Mouse (Mus musculus) forebrain, embryonic 12.5 days (tissue): ENCODE results near the gene Kcnk1. TPM values are rescaled to one million over a fixed set of nuclear protein-coding genes. Genes with fewer than 3 reads are reported as not detected.

ENCODE experiments used
- ATAC-seq: fragments of 200-750 bp; cut with Nextera tagmentation; 2 replicates; pipeline ENCODE4 v1.8.0; 2017; ENCODE audit warnings: moderate TSS enrichment; ENCODE audit not compliant: low FRiP score
- H3K27ac ChIP-seq: fragments of 300-500 bp; sonication (generic); 2 replicates; pipeline ENCODE4 v1.5.1; 2016; ENCODE audit warnings: mild to moderate bottlenecking
- H3K27me3 ChIP-seq: fragments of 300-500 bp; sonication (generic); 2 replicates; pipeline ENCODE4 v1.6.1; 2016; ENCODE audit warnings: mild to moderate bottlenecking
- H3K36me3 ChIP-seq: fragments of 300-500 bp; sonication (generic); replicated peaks from 2 replicates; pipeline ENCODE4 v1.6.1; 2016; ENCODE audit warnings: mild to moderate bottlenecking
- H3K4me1 ChIP-seq: fragments of 300-500 bp; sonication (generic); 2 replicates; pipeline ENCODE4 v1.6.1; 2016
- H3K4me2 ChIP-seq: fragments of 300-500 bp; sonication (generic); 2 replicates; pipeline ENCODE4 v1.6.1; 2016; ENCODE audit warnings: mild to moderate bottlenecking, moderate library complexity
- H3K4me3 ChIP-seq: fragments of 300-500 bp; sonication (generic); replicated peaks from 2 replicates; pipeline ENCODE4 v1.5.1; 2016; ENCODE audit warnings: mild to moderate bottlenecking
- H3K9ac ChIP-seq: fragments of 300-500 bp; sonication (generic); 2 replicates; pipeline ENCODE4 v1.6.1; 2016; ENCODE audit warnings: mild to moderate bottlenecking
- H3K9me3 ChIP-seq: fragments of 300-500 bp; sonication (generic); 2 replicates; pipeline ENCODE4 v1.6.1; 2016
- WGBS: fragments of 180-500 bp; shearing (Covaris S2); methylation state at CpG from one replicate; pipeline ENCODE4 v1.1.7; 2016; 5-methylcytosine and 5-hydroxymethylcytosine counted together
- polyA plus RNA-seq: library from polyadenylated mRNA; unstranded; fragments of >200 nt; fragmentation: Nextera tagmentation; extraction: Ambion mirVana; gene quantifications from 2 replicates; pipeline ENCODE4 v1.2.1, GENCODE M21; 2016

Kcnk1 gene
- polyA plus RNA-seq, 1 experiment from 2014 or later, result 6.2 TPM

DNA sequence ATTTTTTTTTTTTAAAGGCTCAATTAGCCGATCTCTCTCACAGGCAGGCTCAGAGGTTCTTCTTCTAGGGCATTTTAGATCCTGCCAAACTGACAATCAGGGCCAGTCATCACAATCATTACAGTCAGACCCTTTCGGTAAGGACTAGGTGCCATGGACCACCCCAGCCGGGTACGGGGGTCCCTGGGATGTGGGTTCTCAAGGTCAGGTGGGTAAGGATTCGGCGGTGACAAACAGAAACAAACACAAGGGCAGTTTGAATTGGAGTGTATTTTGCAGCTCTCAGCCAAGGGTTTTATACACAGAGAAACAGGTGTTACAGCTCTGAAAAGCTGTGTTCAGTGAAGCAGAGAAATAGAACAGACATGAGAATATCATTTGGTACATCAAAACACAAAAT is 8.6 kb downstream of the Kcnk1 start:
- Histone ChIP-seq H3K36me3 (no peaks in the 10 kb centered on the region), H3K4me2 (no peak overlapping the region), H3K9ac (no peak overlapping the region), H3K27me3 (no peaks in the 10 kb centered on the region), H3K9me3 (no peaks in the 10 kb centered on the region), H3K4me3 (no peak overlapping the region), H3K4me1 (no peaks in the 10 kb centered on the region; the same call in 1 of the 2 replicates), H3K27ac (no peak overlapping the region)
- no peak for ATAC-seq
- WGBS, result 95% methylated on average over 6 of the region's 6 CpGs

DNA sequence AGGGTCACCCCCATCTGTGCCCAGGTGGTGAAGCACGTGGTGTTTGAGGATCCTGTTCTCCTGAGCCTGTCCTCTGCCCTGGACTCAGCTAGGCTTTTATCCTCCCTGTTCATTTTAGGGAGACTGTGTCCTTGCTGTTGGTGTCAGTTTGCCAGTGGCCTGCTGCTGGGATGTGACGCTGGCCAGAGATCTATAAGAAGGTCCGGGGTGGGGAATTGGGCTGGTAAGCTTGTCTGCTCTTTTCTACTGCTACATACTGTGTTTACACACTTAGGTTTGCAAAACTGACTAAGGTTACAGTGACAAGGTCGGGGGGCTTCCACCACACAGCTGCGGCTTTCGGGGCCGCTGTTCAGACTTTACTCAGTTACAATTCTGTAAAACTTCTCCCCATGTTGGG is 10.0 kb downstream of the Kcnk1 start:
- H3K9me3 ChIP-seq, result no peaks in the 10 kb centered on the region
- H3K36me3 ChIP-seq, result no peaks in the 10 kb centered on the region
- no peak overlapping the region for H3K4me2 ChIP-seq
- no peak for ATAC-seq
- H3K4me1 ChIP-seq, result no peaks in the 10 kb centered on the region; the same call in 1 of the 2 replicates
- H3K27me3 ChIP-seq, result no peaks in the 10 kb centered on the region
- no peak overlapping the region for H3K27ac ChIP-seq
- H3K9ac ChIP-seq, result no peak overlapping the region
- WGBS, result 79% methylated on average over 7 of the region's 7 CpGs
- no peak overlapping the region for H3K4me3 ChIP-seq

DNA sequence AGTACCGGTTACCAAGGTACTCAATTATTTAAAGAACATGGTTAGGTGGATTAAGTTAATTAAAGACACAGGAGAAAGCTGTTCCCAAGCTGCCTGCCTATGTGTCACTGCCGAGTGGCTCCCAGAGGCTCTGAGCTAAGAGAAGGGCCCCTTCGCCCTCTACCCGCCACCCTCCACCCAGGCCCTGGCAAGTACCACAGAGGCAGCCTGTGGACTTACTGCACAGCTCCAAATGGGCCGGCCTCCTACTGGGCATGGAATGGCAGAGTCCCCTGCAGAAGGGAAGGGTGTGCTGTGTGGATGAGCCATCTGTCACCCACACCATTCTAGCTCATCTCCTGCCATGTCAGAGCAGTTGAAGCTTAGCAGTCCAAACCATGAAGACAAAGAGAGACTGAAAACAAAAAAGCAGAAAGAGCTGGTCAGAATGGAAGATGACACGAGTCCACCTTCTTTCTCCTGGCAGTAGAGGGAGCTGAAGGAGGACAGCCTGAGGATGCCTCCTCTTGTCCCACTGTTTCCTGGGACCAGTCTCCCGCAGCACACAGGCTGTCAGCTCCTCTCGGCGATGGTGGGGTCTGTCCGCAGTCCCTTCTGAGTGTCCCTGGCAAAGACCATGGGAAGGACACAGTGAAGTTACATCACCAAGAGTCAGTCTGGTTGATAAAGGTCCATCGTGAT is 11.5 kb downstream of the Kcnk1 start:
- Histone ChIP-seq H3K4me3 (no peak overlapping the region), H3K4me1 (no peaks in the 10 kb centered on the region; the same call in 1 of the 2 replicates), H3K36me3 (no peaks in the 10 kb centered on the region), H3K27ac (no peak overlapping the region), H3K4me2 (no peak overlapping the region), H3K27me3 (no peaks in the 10 kb centered on the region), H3K9me3 (no peaks in the 10 kb centered on the region), H3K9ac (peak overlapping the region; percentile 29; the same call in 1 of the 2 replicates)
- WGBS, result 81% methylated on average over 11 of the region's 11 CpGs
- no peak for ATAC-seq

DNA sequence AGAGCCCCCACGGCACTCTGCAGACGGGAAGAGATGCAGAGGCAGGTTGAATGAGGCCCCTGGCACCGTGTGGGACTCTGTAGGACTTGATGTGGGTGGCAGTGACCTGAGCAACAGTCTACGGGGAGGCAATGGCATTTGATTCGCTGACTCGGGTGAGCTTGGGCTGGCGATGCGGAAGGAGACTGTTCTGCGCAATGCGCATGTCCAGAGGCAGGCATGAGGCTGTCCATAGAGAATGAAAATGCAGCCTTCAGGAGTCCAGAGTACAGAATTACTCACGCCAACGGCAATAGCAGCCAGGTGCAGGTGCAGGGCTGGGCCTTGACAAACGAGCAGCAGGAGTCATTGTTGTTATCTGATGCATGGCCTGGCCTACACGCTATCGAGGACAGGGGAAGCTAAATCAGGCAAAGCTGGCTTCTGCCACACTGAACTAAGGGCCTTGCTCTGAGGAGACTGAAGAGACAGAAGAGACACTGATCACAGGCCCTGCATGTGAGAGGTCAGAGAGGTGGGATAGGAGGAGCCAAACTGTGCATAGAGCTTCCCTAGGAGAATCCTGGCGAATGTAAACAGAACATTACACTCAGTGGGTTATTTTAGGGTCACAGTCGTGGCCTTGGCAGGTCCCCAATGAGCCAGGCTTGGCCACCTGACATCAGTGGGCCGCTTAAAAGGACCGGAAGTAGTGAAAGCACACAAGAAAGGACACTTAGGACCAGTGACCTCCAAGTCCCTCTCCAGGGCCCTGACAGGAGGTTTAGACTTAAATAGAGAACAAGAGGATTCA is 12.8 kb downstream of the Kcnk1 start:
- Histone ChIP-seq H3K27ac (no peak overlapping the region), H3K9ac (no peak overlapping the region), H3K9me3 (no peaks in the 10 kb centered on the region), H3K27me3 (no peaks in the 10 kb centered on the region), H3K4me2 (no peak overlapping the region), H3K36me3 (no peaks in the 10 kb centered on the region), H3K4me3 (no peak overlapping the region), H3K4me1 (no peaks in the 10 kb centered on the region; the same call in 1 of the 2 replicates)
- no peak for ATAC-seq
- WGBS, result 84% methylated on average over 19 of the region's 19 CpGs

DNA sequence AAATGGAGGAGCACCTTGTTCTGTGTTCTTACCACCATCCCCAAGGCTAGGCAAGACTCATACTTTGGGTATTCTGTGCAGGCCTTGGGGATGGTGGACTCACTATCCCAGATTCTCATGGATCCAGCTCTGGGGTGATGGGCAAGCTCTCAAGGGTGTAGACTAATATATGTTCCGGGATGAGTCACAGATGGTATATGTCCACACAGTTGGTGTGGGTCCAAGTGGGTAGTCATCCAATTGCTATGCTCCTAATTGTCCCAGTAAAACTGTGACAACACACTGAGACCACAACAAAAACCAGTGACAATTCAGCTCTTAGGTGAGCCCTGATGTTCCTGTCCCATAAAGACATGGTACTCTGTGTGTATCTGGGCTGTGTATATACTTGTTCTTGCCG is 14.0 kb downstream of the Kcnk1 start:
- no peaks in the 10 kb centered on the region for H3K27me3 ChIP-seq
- no peaks in the 10 kb centered on the region; the same call in 1 of the 2 replicates for H3K4me1 ChIP-seq
- H3K27ac ChIP-seq, result no peak overlapping the region
- H3K4me3 ChIP-seq, result no peak overlapping the region
- no peaks in the 10 kb centered on the region for H3K9me3 ChIP-seq
- no peak overlapping the region for H3K4me2 ChIP-seq
- H3K36me3 ChIP-seq, result no peaks in the 10 kb centered on the region
- 95% methylated on average over 2 of the region's 2 CpGs for WGBS
- H3K9ac ChIP-seq, result no peak overlapping the region
- no peak for ATAC-seq

DNA sequence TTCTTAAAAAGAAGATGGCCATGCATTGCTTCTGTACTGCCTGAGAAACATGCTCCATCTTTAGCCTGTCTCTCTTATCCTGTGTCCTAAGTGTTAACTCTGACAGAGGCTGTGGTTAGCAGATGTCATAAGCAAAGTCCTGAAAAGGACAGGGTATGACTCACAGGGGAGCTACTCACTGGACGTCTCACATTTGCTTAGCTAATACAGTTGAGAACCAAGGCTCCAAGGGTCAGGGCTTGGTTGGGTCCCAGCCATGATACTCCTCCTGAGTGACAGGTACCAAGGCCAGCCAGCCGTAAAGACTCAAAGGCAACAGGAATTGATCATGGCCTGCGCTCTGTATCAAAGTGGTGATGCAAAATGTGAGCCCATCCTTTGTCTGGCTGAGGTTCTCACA is 15.9 kb downstream of the Kcnk1 start:
- no peak overlapping the region for H3K9ac ChIP-seq
- H3K36me3 ChIP-seq, result no peaks in the 10 kb centered on the region
- H3K9me3 ChIP-seq, result no peaks in the 10 kb centered on the region
- H3K4me3 ChIP-seq, result no peak overlapping the region
- WGBS, result 85% methylated on average over 3 of the region's 3 CpGs
- H3K27ac ChIP-seq, result no peak overlapping the region
- H3K4me1 ChIP-seq, result no peaks in the 10 kb centered on the region; the same call in 1 of the 2 replicates
- no peaks in the 10 kb centered on the region for H3K27me3 ChIP-seq
- no peak for ATAC-seq
- H3K4me2 ChIP-seq, result no peak overlapping the region

DNA sequence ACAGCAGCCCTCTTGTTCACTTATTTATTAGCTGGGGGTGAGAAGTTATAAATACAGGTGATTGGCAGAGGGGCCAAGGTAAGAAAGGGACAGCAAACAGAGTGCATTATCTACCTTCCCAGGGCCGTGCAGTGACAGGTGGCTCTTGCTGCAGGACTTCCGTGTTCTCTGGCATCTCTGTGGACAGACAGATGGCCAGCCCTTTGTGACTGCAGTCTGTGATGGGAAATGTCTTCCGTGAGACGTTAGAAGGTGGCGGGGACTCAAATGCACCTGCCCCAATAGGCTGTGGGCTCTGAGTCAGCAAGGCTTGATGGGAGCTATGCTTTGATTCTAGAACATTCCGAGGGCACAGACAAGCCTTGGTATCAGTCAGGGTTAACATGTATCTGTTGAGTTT is 17.4 kb downstream of the Kcnk1 start:
- no peak for ATAC-seq
- H3K4me2 ChIP-seq, result no peak overlapping the region
- no peak overlapping the region for H3K4me3 ChIP-seq
- no peaks in the 10 kb centered on the region for H3K27me3 ChIP-seq
- no peaks in the 10 kb centered on the region for H3K4me1 ChIP-seq
- WGBS, result 87% methylated on average over 6 of the region's 6 CpGs
- H3K9ac ChIP-seq, result no peak overlapping the region
- no peaks in the 10 kb centered on the region for H3K9me3 ChIP-seq
- no peaks in the 10 kb centered on the region for H3K36me3 ChIP-seq
- no peak overlapping the region for H3K27ac ChIP-seq

DNA sequence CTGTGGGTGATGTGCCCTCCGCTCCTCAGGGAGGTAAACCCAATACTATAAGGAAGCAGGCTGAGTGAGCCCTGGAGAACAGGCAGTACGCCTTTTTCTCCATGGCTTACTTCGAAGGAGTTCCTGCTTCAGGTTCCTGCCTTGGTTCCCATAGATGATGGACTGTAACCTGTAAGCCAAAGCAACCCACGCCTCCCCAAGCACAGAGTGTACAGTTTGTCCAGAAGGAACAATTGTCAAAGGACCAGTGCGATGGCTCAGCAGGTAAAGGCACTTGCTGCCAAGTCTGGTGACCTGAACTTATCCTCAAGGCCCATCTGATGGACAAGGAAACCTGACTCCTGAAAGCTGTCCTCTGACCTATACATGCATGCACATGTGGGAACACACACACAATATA is 18.7 kb downstream of the Kcnk1 start:
- H3K9me3 ChIP-seq, result no peaks in the 10 kb centered on the region
- no peak overlapping the region for H3K4me2 ChIP-seq
- H3K36me3 ChIP-seq, result no peaks in the 10 kb centered on the region
- ATAC-seq, result no peak
- no peaks in the 10 kb centered on the region for H3K4me1 ChIP-seq
- no peaks in the 10 kb centered on the region for H3K27me3 ChIP-seq
- WGBS, result 91% methylated on average over 5 of the region's 5 CpGs
- no peak overlapping the region for H3K27ac ChIP-seq
- no peak overlapping the region for H3K9ac ChIP-seq
- H3K4me3 ChIP-seq, result no peak overlapping the region

DNA sequence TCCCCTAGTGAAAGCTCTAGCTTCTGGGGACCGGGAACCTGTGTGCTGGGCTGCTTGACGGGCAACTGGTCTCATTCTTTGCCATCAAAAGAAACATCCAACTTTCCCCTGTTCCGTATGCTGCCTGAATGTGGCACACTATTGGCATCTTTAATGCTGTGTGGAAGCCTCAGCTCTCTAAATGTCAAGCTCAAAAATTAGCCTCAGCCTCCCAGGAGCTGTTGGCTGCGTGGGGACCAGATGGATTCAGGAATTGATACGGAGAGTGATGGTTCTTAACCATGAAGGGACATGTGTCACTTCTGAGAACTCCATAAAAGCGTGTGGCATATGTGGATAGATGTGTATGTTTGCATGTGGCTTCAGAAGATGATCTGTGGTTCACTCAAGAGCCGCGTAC is 27.0 kb downstream of the Kcnk1 start:
- Histone ChIP-seq H3K36me3 (no peaks in the 10 kb centered on the region), H3K4me2 (no peak overlapping the region), H3K27me3 (no peaks in the 10 kb centered on the region), H3K9me3 (no peaks in the 10 kb centered on the region), H3K4me1 (no peaks in the 10 kb centered on the region), H3K9ac (no peak overlapping the region), H3K27ac (no peak overlapping the region), H3K4me3 (no peak overlapping the region)
- WGBS, result 91% methylated on average over 8 of the region's 8 CpGs
- ATAC-seq, result no peak

DNA sequence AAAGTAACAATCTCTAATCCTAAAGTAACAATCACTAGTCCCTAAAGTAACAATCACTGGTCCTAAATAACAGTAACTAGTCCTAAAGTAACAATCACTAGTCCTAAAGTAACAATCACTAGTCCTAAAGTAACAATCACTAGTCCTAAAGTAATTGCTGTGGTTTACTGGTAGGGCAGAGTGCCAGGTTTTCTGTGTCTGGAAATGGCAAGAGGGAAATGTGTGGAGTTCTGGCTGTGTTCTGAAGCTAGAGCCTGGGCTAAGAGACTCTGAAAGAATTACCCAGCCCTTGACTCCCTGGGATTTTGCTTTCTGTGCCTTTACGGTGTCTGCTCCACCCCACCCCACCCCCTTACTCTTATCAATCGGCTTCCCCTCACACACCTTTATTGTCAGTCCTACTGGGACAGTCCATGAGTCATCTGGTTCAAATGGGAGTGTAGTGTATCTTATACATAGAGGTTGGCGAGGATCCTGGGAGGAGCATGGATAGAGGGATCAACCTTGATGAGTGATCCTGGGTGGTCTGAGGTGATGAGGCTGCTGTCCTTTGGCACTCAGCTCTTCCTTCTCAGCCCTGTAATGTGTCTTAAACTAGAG is 28.8 kb downstream of the Kcnk1 start:
- Histone ChIP-seq H3K27me3 (no peaks in the 10 kb centered on the region), H3K4me3 (no peak overlapping the region), H3K4me2 (no peak overlapping the region), H3K36me3 (no peaks in the 10 kb centered on the region), H3K4me1 (no peaks in the 10 kb centered on the region), H3K9ac (no peak overlapping the region), H3K9me3 (no peaks in the 10 kb centered on the region), H3K27ac (no peak overlapping the region)
- 87% methylated on average over 3 of the region's 3 CpGs for WGBS
- no peak for ATAC-seq

DNA sequence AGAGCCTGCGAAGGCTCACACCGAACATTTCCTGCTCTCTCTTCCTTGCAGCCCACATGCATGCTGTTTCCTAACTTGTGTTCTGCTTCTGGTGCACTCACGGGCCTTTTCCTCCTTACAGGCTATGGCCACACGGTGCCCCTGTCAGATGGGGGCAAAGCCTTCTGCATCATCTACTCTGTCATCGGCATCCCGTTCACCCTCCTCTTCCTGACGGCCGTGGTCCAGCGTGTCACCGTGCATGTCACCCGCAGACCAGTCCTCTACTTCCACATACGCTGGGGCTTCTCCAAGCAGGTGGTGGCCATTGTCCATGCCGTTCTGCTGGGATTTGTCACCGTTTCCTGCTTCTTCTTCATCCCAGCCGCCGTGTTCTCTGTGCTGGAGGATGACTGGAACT is 29.9 kb downstream of the Kcnk1 start:
- Histone ChIP-seq H3K4me2 (no peak overlapping the region), H3K27me3 (no peaks in the 10 kb centered on the region), H3K27ac (no peak overlapping the region), H3K4me3 (no peak overlapping the region), H3K9me3 (no peaks in the 10 kb centered on the region), H3K9ac (no peak overlapping the region), H3K4me1 (no peaks in the 10 kb centered on the region), H3K36me3 (no peaks in the 10 kb centered on the region)
- ATAC-seq, result no peak
- 91% methylated on average over 16 of the region's 16 CpGs for WGBS

DNA sequence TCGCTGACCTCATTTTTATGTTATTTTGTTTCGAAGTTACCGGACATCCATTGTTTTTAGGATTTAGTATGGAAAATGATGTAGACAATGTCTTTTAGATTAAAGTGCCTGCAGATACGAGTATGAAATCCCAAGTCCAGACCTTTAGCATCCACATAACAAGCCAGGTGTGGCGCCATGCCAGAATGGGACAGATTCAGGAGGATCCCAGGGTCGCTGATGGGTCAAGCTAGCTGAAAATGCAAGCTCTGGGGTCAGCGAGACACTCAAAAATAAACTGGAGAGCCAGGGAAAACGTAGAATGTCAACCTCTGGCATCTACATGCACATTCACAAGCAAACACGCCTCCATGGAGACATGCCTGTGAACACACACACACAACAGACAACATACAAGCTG is 31.2 kb downstream of the Kcnk1 start:
- H3K4me2 ChIP-seq, result no peak overlapping the region
- no peaks in the 10 kb centered on the region for H3K4me1 ChIP-seq
- no peak overlapping the region for H3K27ac ChIP-seq
- H3K36me3 ChIP-seq, result no peaks in the 10 kb centered on the region
- H3K27me3 ChIP-seq, result no peaks in the 10 kb centered on the region
- H3K9ac ChIP-seq, result no peak overlapping the region
- no peak overlapping the region for H3K4me3 ChIP-seq
- no peak for ATAC-seq
- no peaks in the 10 kb centered on the region for H3K9me3 ChIP-seq
- 88% methylated on average over 9 of the region's 9 CpGs for WGBS
